Mouse (Mus musculus): ENCODE measurements around the gene Tspan32.

DNA sequence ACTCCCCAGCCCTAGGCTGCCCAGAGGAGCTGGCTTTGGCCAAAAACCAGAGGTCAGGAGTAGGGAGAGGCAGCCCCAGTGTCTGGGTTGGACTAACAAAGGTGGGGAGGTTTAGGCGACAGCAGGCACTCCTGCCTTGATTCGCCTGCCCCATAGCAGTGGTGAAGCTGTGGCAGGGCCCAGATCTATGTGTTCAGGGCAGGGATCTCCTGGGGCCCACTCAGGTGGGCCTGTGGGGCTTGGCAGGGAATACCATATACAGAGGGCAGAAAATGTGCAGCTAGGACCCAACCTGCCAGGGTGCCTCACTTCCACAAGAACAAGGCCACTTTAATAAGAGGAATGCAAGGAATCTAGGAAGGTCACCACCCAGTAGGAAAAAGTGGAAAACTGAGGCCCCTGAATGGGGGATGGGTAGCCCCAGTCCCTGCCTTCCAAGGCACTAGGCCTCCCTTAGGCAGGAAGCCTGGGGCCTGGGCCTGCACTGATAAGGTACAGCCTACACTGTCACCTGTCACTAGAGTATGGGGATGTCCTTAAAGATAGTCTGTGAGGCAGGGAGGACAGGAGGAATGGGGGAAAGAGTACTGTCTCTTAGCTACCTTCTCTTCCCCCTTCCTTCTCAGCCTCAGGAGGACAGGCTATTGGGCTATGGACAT lies 1.4 kb downstream of the Tspan32 start:
- no peak for TF ChIP-seq CTCF (conservative IDR thresholded peaks at IDR 0.05; ENCODE audit: low read length)
- TF ChIP-seq NANOG (IDR thresholded peaks at IDR 0.05; ENCODE audit: borderline replicate concordance, low read length), result no peak
